Mouse (Mus musculus): Measurements from ENCODE around the gene Cmah. TPM values are rescaled to one million over a fixed set of nuclear protein-coding genes. Genes with fewer than 3 reads are reported as not detected.

The Cmah gene
- polyA plus RNA-seq, 1 experiment from 2014 or later: 0.13 TPM

Other genes starting within 250 kb of the Cmah start
- gene Carmil1, start 46.6 kb upstream of the Cmah start, polyA plus RNA-seq (2014; fragmentation: Nextera tagmentation; extraction: Ambion mirVana): 29.4 and 32.0 TPM in 2 replicates